Mouse (Mus musculus): ENCODE measurements around the gene Nr1h3. TPM values are rescaled to one million over a fixed set of nuclear protein-coding genes. Genes with fewer than 3 reads are reported as not detected.
A peak's percentile ranks its signal among the peaks of the same experiment; 100 is the strongest.
"Not testable (repeated sequence)": the region's sequence is repeated elsewhere in the genome, so short reads cannot be mapped to it uniquely, and the experiment has no call there.

Nr1h3 gene
- 1.4 TPM in 2 replicates for polyA plus RNA-seq (2016; fragmentation: Nextera tagmentation; extraction: Ambion mirVana)

DNA sequence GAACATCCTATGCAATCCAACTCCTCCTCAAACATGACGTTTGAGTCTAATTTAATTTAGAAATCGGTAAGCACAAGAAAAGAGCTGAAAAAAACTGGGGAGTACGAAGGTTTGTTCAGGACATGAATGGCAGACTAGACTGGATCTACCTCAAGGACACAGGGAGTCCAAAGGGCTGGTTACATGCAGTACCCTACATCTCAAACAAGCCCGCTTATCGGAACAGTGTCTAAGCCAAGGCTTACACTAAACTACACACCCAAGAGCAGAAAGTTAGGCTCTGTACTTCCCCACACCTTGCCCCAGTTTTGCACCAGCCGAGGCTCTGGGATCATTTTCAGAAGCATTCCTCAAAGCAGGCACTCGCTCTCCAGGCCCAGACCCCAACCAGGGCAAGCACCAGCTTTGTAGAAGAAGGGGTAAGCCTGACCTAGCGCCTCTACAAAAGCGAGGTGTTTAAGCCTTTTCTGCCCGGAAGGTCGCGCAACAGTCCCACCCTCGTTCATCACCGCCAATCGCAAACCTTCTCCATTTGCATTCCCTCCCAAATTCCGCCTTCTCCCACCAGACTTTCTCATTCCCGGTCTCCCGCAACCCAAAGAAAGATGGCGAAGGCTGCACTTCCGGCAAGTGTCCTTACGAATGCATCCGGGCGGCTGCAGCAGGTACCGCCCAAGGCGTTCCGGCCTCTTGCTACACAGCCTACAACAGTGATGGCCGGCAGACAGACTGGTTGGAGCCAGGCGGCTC is at the start of gene Nr1h3, which contains the start of gene Acp2:
Nr1h3 (minus strand) TSS at position 613 of the 750 bp plus-strand sequence.
Acp2 (plus strand) TSS at position 664 of the 750 bp plus-strand sequence.
- Histone ChIP-seq H3K4me3 (replicated peaks) (peak within 1 kb of the TSS; percentile 58), H3K27me3 (no peaks in the 10 kb centered on the region), H3K9ac (peak within 1 kb of the TSS; percentile 71), H3K4me1 (peaks cover 20% of the 10 kb centered on the region), H3K4me2 (peak within 1 kb of the TSS; percentile 69), H3K9me3 (no peaks in the 10 kb centered on the region), H3K27ac (peak within 1 kb of the TSS; percentile 93), H3K36me3 (replicated peaks) (peaks cover 21% of the 10 kb centered on the region)
- 4% methylated on average over 28 of the region's 28 CpGs for WGBS
- ATAC-seq (ENCODE audit: low FRiP score), result peak; percentile 98

DNA sequence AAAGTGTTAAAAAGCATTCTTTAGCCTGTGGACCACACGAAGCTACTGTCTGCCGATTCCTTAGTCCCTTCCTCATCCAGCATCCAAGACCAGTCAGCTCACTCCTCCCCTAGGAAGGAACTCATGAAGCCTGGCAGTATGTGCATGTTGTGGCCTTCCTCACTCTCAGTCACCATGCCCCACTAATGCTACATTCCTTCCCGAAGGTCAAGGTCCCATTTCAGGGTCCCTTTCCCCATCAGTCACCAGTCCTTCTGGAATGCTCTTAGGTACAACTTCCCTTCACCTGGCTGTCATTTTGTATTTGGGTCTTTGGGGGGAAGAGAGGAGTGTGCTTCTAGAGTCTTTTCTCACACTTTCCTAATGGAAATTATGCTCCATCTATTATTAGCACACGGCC is 49.4 kb upstream of the Nr1h3 start:
- no peaks in the 10 kb centered on the region for H3K36me3 ChIP-seq (replicated peaks)
- WGBS, result 76% methylated on average over 4 of the region's 4 CpGs

GRCm38 (mm10) chr2:91248366-91248765 is 45.7 kb upstream of the Nr1h3 start:
- no peaks in the 10 kb centered on the region; the same call in 1 of the 2 replicates for H3K4me1 ChIP-seq
- H3K4me3 ChIP-seq (replicated peaks), result no peak overlapping the region
- H3K4me2 ChIP-seq, result no peak overlapping the region
- peaks cover 13% of the 10 kb centered on the region; the same call in 1 of the 2 replicates for H3K27me3 ChIP-seq
- no peaks in the 10 kb centered on the region for H3K36me3 ChIP-seq (replicated peaks)
- H3K27ac ChIP-seq, result no peak overlapping the region
- 94% methylated on average over 4 of the region's 4 CpGs for WGBS
- no peak for ATAC-seq (ENCODE audit: low FRiP score)
- no peaks in the 10 kb centered on the region for H3K9me3 ChIP-seq
- no peak overlapping the region for H3K9ac ChIP-seq

More for the DNA sequence above, 49.4 kb upstream of the Nr1h3 start:
- peaks cover 44% of the 10 kb centered on the region for H3K27me3 ChIP-seq
- peaks cover 22% of the 10 kb centered on the region for H3K4me1 ChIP-seq
- ATAC-seq (ENCODE audit: low FRiP score), result no peak
- no peak overlapping the region for H3K4me3 ChIP-seq (replicated peaks)
- no peak overlapping the region for H3K27ac ChIP-seq
- H3K4me2 ChIP-seq, result no peak overlapping the region
- H3K9me3 ChIP-seq, result no peaks in the 10 kb centered on the region
- H3K9ac ChIP-seq, result no peak overlapping the region

DNA sequence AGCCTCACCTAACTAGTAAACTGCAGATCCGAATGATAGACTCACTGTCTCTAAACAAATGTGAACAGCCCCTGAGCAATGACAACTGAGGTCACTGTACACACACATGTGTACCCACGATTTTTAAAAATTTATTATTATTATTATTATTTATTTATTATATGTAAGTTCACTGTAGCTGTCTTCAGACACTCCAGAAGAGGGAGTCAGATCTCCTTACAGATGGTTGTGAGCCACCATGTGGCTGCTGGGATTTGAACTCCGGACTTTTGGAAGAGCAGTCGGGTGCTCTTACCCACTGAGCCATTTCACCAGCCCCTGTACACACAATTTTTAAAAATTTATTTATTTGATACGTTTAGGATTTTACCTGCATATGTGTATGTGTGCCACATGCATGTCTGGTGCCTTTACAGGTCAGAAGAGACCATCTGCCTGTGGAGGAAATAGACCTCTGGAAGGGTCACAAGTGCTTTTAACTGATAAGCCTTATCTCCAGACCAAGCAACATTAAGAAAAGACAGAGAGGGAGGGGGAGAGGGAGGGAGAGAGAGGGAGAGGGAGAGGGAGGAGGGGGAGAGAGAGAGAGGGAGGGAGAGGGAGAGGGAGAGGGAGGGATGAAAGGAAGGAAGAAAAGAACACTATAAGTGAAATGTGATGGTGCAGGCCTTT is 42.1 kb upstream of the Nr1h3 start:
- no peaks in the 10 kb centered on the region for H3K36me3 ChIP-seq (replicated peaks)
- H3K4me1 ChIP-seq, result no peaks in the 10 kb centered on the region; the same call in 1 of the 2 replicates
- no peak for ATAC-seq (ENCODE audit: low FRiP score)
- no peaks in the 10 kb centered on the region for H3K9me3 ChIP-seq
- WGBS, result 81% methylated on average over 5 of the region's 5 CpGs
- no peak overlapping the region for H3K9ac ChIP-seq
- no peaks in the 10 kb centered on the region for H3K27me3 ChIP-seq
- no peak overlapping the region for H3K4me3 ChIP-seq (replicated peaks)
- no peak overlapping the region for H3K27ac ChIP-seq
- H3K4me2 ChIP-seq, result no peak overlapping the region

DNA sequence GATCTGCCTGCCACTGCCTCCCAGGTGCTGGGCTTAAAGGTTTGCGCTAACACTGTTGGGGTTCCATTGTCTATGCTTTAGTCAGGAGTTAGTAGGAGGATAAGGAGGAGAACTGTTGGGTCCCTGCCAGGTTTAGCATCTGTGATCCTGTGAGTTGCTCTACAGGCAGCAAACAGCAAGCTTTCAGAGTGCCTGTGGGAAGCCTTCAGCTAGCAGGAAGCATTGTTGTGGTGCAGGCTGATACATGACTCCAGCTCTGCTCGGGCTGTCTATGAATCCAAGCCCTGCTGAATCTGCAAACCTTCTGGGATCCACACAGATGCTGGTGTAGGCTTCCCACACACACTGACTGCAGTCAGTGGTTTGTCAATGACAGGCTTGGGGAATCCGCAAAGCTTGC is 40.8 kb upstream of the Nr1h3 start:
- WGBS, result 65% methylated on average over 3 of the region's 3 CpGs

GRCm38 (mm10) chr2:91242547-91242946 is 39.9 kb upstream of the Nr1h3 start:
- 78% methylated on average over 5 of the region's 5 CpGs for WGBS
- H3K36me3 ChIP-seq (replicated peaks), result no peaks in the 10 kb centered on the region
- no peak for ATAC-seq (ENCODE audit: low FRiP score)
- peaks cover 4% of the 10 kb centered on the region; the same call in 1 of the 2 replicates for H3K4me1 ChIP-seq
- H3K4me3 ChIP-seq (replicated peaks), result no peak overlapping the region
- no peaks in the 10 kb centered on the region for H3K27me3 ChIP-seq
- no peaks in the 10 kb centered on the region for H3K9me3 ChIP-seq
- no peak overlapping the region for H3K27ac ChIP-seq
- H3K4me2 ChIP-seq, result no peak overlapping the region
- H3K9ac ChIP-seq, result no peak overlapping the region

More for the DNA sequence above, 40.8 kb upstream of the Nr1h3 start:
- no peak overlapping the region for H3K9ac ChIP-seq
- no peak overlapping the region for H3K4me2 ChIP-seq
- no peak overlapping the region for H3K4me3 ChIP-seq (replicated peaks)
- ATAC-seq (ENCODE audit: low FRiP score), result no peak
- no peaks in the 10 kb centered on the region for H3K36me3 ChIP-seq (replicated peaks)
- H3K27ac ChIP-seq, result peak overlapping the region; percentile 25; the same call in 1 of the 2 replicates
- no peaks in the 10 kb centered on the region for H3K27me3 ChIP-seq
- H3K9me3 ChIP-seq, result no peaks in the 10 kb centered on the region
- H3K4me1 ChIP-seq, result no peaks in the 10 kb centered on the region; the same call in 1 of the 2 replicates

GRCm38 (mm10) chr2:91237511-91238080 is 35.0 kb upstream of the Nr1h3 start:
- 33% methylated on average over 4 of the region's 4 CpGs for WGBS
- ATAC-seq (ENCODE audit: low FRiP score), result peak; percentile 34

GRCm38 (mm10) chr2:91236601-91237510 is 34.2 kb upstream of the Nr1h3 start, which contains the start of gene Ddb2:
Ddb2 (minus strand) TSS chr2:91236982.
- Histone ChIP-seq H3K9me3 (no peaks in the 10 kb centered on the region), H3K36me3 (replicated peaks) (0 out of 2 replicates have a peak, but pooled peaks cover 4% of the 10 kb centered on the region), H3K4me3 (replicated peaks) (peak within 1 kb of the TSS; percentile 54), H3K27ac (peak within 1 kb of the TSS; percentile 95), H3K4me2 (peak within 1 kb of the TSS; percentile 77), H3K27me3 (no peaks in the 10 kb centered on the region), H3K4me1 (peaks cover 10% of the 10 kb centered on the region; the same call in 1 of the 2 replicates), H3K9ac (peak within 1 kb of the TSS; percentile 70)
- WGBS, result under 1% methylated on average over 48 of the region's 48 CpGs
- ATAC-seq (ENCODE audit: low FRiP score), result peak; percentile 98

More at GRCm38 (mm10) chr2:91237511-91238080, 35.0 kb upstream of the Nr1h3 start:
- not testable (repeated sequence) for H3K9ac ChIP-seq; H3K9me3 ChIP-seq; H3K36me3 ChIP-seq (replicated peaks); H3K27me3 ChIP-seq
- Histone ChIP-seq H3K4me1 (peaks cover 10% of the 10 kb centered on the region; the same call in 1 of the 2 replicates), H3K4me2 (peak overlapping the region; percentile 77), H3K27ac (peak overlapping the region; percentile 95), H3K4me3 (replicated peaks) (peak overlapping the region; percentile 54)

DNA sequence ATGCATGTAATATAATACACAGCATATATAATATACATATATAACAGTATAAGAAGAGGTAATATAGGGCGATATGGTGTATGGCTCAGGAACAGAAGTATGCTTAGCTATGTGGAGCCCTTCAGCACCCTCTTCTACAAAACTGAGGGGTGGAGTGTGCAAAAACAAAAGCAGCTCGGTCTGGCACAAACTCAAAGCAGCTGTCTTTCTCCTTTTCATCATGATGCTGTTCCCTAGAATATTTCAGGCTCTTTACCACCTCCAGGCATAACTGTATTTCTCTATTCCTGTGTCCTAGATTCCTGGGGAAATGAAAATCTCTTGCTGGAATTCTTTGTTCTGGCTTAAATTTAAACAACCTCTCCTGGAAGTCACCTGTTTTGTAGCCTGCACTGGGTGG is 27.1 kb upstream of the Nr1h3 start:
- no peak overlapping the region for H3K4me2 ChIP-seq
- 0 out of 2 replicates have a peak, but pooled peaks cover 4% of the 10 kb centered on the region for H3K36me3 ChIP-seq (replicated peaks)
- no peak overlapping the region for H3K4me3 ChIP-seq (replicated peaks)
- H3K27ac ChIP-seq, result no peak overlapping the region
- WGBS, result 80% methylated on average over 2 of the region's 2 CpGs
- no peak for ATAC-seq (ENCODE audit: low FRiP score)
- H3K4me1 ChIP-seq, result no peaks in the 10 kb centered on the region
- H3K9ac ChIP-seq, result no peak overlapping the region
- no peaks in the 10 kb centered on the region for H3K27me3 ChIP-seq
- H3K9me3 ChIP-seq, result no peaks in the 10 kb centered on the region

- ATAC-seq (ENCODE audit: low FRiP score), result no peak
- H3K4me3 ChIP-seq (replicated peaks), result no peak overlapping the region
- H3K4me2 ChIP-seq, result no peak overlapping the region
- no peaks in the 10 kb centered on the region for H3K4me1 ChIP-seq
- no peaks in the 10 kb centered on the region for H3K27me3 ChIP-seq
- no peaks in the 10 kb centered on the region for H3K36me3 ChIP-seq (replicated peaks)
- WGBS, result 79% methylated on average over 2 of the region's 2 CpGs
- H3K27ac ChIP-seq, result no peak overlapping the region
- H3K9ac ChIP-seq, result no peak overlapping the region
- no peaks in the 10 kb centered on the region for H3K9me3 ChIP-seq
These were observed 21.0 kb upstream of the Nr1h3 start for GRCm38 (mm10) chr2:91223614-91224013.

DNA sequence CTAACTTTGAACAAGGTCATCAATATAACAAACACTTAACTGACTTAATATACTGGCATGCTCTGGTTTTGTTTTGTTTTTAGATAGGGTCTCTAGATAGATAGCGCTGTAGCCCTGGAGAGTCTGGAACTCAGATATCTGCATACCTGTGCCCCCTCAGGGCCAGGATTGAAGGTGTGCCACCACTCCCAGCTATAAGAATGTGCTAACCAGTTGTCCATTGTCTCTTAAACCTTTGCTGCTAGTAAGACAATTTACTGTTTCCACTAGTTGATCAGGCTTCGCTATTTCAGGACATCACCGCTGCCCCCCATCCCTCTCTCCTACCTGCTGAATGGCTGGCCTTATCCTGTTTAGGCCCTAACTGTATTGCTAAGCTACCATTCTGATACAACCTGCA is 17.9 kb upstream of the Nr1h3 start:
- no peak overlapping the region for H3K4me2 ChIP-seq
- no peaks in the 10 kb centered on the region for H3K27me3 ChIP-seq
- H3K4me3 ChIP-seq (replicated peaks), result no peak overlapping the region
- ATAC-seq (ENCODE audit: low FRiP score), result no peak
- no peaks in the 10 kb centered on the region for H3K9me3 ChIP-seq
- H3K4me1 ChIP-seq, result no peaks in the 10 kb centered on the region
- 91% methylated on average over 3 of the region's 3 CpGs for WGBS
- H3K27ac ChIP-seq, result no peak overlapping the region
- peaks cover 12% of the 10 kb centered on the region for H3K36me3 ChIP-seq (replicated peaks)
- no peak overlapping the region for H3K9ac ChIP-seq

Data from forebrain, embryonic 12.5 days (tissue).